Mouse (Mus musculus) right cerebral cortex, postnatal 4 days (tissue): ENCODE results near the gene Sufu.

ENCODE experiments used
- DNase-seq: peaks from one replicate; pipeline ENCODE4 v3.0.0-alpha.2; 2022

Sufu gene

GRCm38 (mm10) chr19:46533525-46533924 is 136.8 kb downstream of the Sufu start:
- no peak for DNase-seq

- no peak for DNase-seq
These were observed 137.9 kb downstream of the Sufu start for GRCm38 (mm10) chr19:46534542-46535098.

- no peak for DNase-seq
These were observed 140.7 kb downstream of the Sufu start for GRCm38 (mm10) chr19:46537357-46537756.

GRCm38 (mm10) chr19:46538213-46538612 is 141.5 kb downstream of the Sufu start:
- no peak for DNase-seq
